Mouse (Mus musculus): ENCODE results near the gene Pla2g15. TPM values are rescaled to one million over a fixed set of nuclear protein-coding genes. Genes with fewer than 3 reads are reported as not detected.

Pla2g15 gene
- 18.1 and 18.7 TPM in 2 replicates for polyA plus RNA-seq (2015; fragmentation: Nextera tagmentation; extraction: Ambion mirVana)

GRCm38 (mm10) chr8:106149801-106150652, at the start of gene Pla2g15:
Pla2g15 (plus strand) TSS chr8:106150399.
- H3K27ac ChIP-seq = peak within 1 kb of the TSS; percentile 48; the same call in 1 of the 2 replicates
- 2% methylated on average over 38 of the region's 38 CpGs for WGBS
- H3K27me3 ChIP-seq = no peaks in the 10 kb centered on the region
- peak; percentile 92 for ATAC-seq (ENCODE audit: insufficient number of reproducible peaks, insufficient read depth, low FRiP score, low TSS enrichment, low read depth)
- peak within 1 kb of the TSS; percentile 77 for H3K4me2 ChIP-seq
- H3K4me3 ChIP-seq = peak within 1 kb of the TSS; percentile 79
- peaks cover 16% of the 10 kb centered on the region for H3K4me1 ChIP-seq
- H3K9ac ChIP-seq = peak within 1 kb of the TSS; percentile 81
- H3K9me3 ChIP-seq = no peaks in the 10 kb centered on the region
- peaks cover 10% of the 10 kb centered on the region for H3K36me3 ChIP-seq

GRCm38 (mm10) chr8:106102321-106102720, 47.9 kb upstream of the Pla2g15 start:
- Histone ChIP-seq H3K27ac (no peak overlapping the region), H3K4me2 (no peak overlapping the region), H3K9ac (no peak overlapping the region), H3K4me3 (no peak overlapping the region), H3K36me3 (peaks cover 46% of the 10 kb centered on the region), H3K4me1 (no peaks in the 10 kb centered on the region), H3K27me3 (no peaks in the 10 kb centered on the region), H3K9me3 (no peaks in the 10 kb centered on the region)
- no peak for ATAC-seq (ENCODE audit: insufficient number of reproducible peaks, insufficient read depth, low FRiP score, low TSS enrichment, low read depth)
- WGBS = 85% methylated on average over 4 of the region's 4 CpGs

GRCm38 (mm10) chr8:106103888-106104287, 46.3 kb upstream of the Pla2g15 start:
- WGBS = 95% methylated on average over 2 of the region's 2 CpGs
- no peak for ATAC-seq (ENCODE audit: insufficient number of reproducible peaks, insufficient read depth, low FRiP score, low TSS enrichment, low read depth)
- Histone ChIP-seq H3K27ac (no peak overlapping the region), H3K4me2 (no peak overlapping the region), H3K27me3 (no peaks in the 10 kb centered on the region), H3K9me3 (no peaks in the 10 kb centered on the region), H3K9ac (no peak overlapping the region), H3K4me1 (no peaks in the 10 kb centered on the region), H3K36me3 (peaks cover 56% of the 10 kb centered on the region), H3K4me3 (no peak overlapping the region)

DNA sequence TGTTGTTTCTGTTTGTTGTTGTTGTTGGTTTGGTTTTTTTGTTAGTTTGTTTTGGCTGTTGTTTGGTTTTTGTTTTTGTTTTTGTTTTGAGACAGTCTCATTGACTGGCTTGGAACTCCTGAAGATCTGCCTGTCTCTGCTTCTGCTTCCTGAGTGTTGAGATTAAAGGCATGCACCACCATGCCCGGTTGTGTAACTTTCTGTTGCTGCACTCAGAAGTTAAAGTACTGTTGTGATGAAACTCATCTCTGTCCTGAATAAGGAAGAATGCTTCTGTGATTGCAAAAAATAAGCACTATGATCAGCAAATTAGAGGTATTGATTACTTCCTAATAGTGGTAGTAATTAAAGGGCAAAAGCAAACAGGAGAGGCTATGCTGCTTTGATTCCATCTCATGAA, 44.0 kb upstream of the Pla2g15 start:
- Histone ChIP-seq H3K9ac (no peak overlapping the region), H3K9me3 (no peaks in the 10 kb centered on the region), H3K36me3 (peaks cover 63% of the 10 kb centered on the region), H3K4me2 (no peak overlapping the region), H3K27me3 (no peaks in the 10 kb centered on the region), H3K4me1 (no peaks in the 10 kb centered on the region), H3K27ac (no peak overlapping the region), H3K4me3 (no peak overlapping the region)
- 84% methylated on average over 1 of the region's 1 CpGs for WGBS
- no peak for ATAC-seq (ENCODE audit: insufficient number of reproducible peaks, insufficient read depth, low FRiP score, low TSS enrichment, low read depth)

- Histone ChIP-seq H3K27me3 (no peaks in the 10 kb centered on the region), H3K4me1 (no peaks in the 10 kb centered on the region), H3K9me3 (no peaks in the 10 kb centered on the region), H3K36me3 (peaks cover 62% of the 10 kb centered on the region), H3K27ac (no peak overlapping the region), H3K4me3 (no peak overlapping the region), H3K9ac (no peak overlapping the region), H3K4me2 (no peak overlapping the region)
- ATAC-seq (ENCODE audit: insufficient number of reproducible peaks, insufficient read depth, low FRiP score, low TSS enrichment, low read depth) = no peak
- WGBS = 97% methylated on average over 4 of the region's 4 CpGs
Measured at GRCm38 (mm10) chr8:106108080-106108479, 42.1 kb upstream of the Pla2g15 start.

- Histone ChIP-seq H3K4me2 (no peak overlapping the region), H3K27ac (no peak overlapping the region), H3K4me3 (no peak overlapping the region), H3K4me1 (no peaks in the 10 kb centered on the region), H3K9me3 (no peaks in the 10 kb centered on the region), H3K9ac (no peak overlapping the region; the same call in 1 of the 2 replicates), H3K27me3 (no peaks in the 10 kb centered on the region), H3K36me3 (peaks cover 57% of the 10 kb centered on the region)
- no peak for ATAC-seq (ENCODE audit: insufficient number of reproducible peaks, insufficient read depth, low FRiP score, low TSS enrichment, low read depth)
- WGBS = 92% methylated on average over 3 of the region's 3 CpGs
Measured at GRCm38 (mm10) chr8:106108729-106109128, 41.5 kb upstream of the Pla2g15 start.

- 90% methylated on average over 2 of the region's 2 CpGs for WGBS
- Histone ChIP-seq H3K4me2 (no peak overlapping the region), H3K27ac (no peak overlapping the region), H3K4me1 (no peaks in the 10 kb centered on the region), H3K27me3 (no peaks in the 10 kb centered on the region), H3K36me3 (peaks cover 60% of the 10 kb centered on the region), H3K9ac (no peak overlapping the region), H3K9me3 (no peaks in the 10 kb centered on the region), H3K4me3 (no peak overlapping the region)
- ATAC-seq (ENCODE audit: insufficient number of reproducible peaks, insufficient read depth, low FRiP score, low TSS enrichment, low read depth) = no peak
Measured at GRCm38 (mm10) chr8:106112041-106112440, 38.2 kb upstream of the Pla2g15 start.

- Histone ChIP-seq H3K36me3 (peaks cover 62% of the 10 kb centered on the region), H3K27me3 (no peaks in the 10 kb centered on the region), H3K4me3 (no peak overlapping the region), H3K4me2 (no peak overlapping the region), H3K27ac (no peak overlapping the region), H3K9me3 (no peaks in the 10 kb centered on the region), H3K4me1 (no peaks in the 10 kb centered on the region), H3K9ac (no peak overlapping the region)
- 90% methylated on average over 1 of the region's 1 CpGs for WGBS
- no peak for ATAC-seq (ENCODE audit: insufficient number of reproducible peaks, insufficient read depth, low FRiP score, low TSS enrichment, low read depth)
Measured at GRCm38 (mm10) chr8:106112514-106112913, 37.7 kb upstream of the Pla2g15 start.

- Histone ChIP-seq H3K9me3 (no peaks in the 10 kb centered on the region), H3K4me1 (no peaks in the 10 kb centered on the region), H3K36me3 (peaks cover 48% of the 10 kb centered on the region), H3K9ac (no peak overlapping the region), H3K4me2 (no peak overlapping the region), H3K27me3 (no peaks in the 10 kb centered on the region), H3K4me3 (no peak overlapping the region), H3K27ac (no peak overlapping the region)
- 96% methylated on average over 3 of the region's 3 CpGs for WGBS
- no peak for ATAC-seq (ENCODE audit: insufficient number of reproducible peaks, insufficient read depth, low FRiP score, low TSS enrichment, low read depth)
Measured at GRCm38 (mm10) chr8:106115897-106116296, 34.3 kb upstream of the Pla2g15 start.

DNA sequence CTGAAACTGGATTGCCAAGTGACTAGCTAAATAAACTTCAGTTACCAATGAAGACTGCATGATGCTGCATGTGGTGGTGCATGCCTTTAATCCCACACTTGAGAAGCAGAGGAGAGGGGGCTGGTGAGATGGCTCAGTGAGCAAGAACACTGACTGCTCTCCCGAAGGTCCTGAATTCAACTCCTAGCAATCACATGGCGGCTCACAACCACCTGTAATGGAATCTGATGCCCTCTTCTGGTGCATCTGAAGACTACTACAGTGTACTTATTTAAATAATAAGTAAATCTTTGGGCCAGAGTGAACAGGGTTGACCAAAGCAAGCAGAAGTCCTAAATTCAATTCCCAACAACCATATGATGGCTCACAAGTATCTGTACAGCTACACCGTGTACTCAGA, 26.8 kb upstream of the Pla2g15 start:
- H3K4me1 ChIP-seq = no peaks in the 10 kb centered on the region
- ATAC-seq (ENCODE audit: insufficient number of reproducible peaks, insufficient read depth, low FRiP score, low TSS enrichment, low read depth) = no peak
- no peaks in the 10 kb centered on the region for H3K27me3 ChIP-seq
- H3K4me2 ChIP-seq = no peak overlapping the region
- peaks cover 43% of the 10 kb centered on the region for H3K36me3 ChIP-seq
- H3K9ac ChIP-seq = no peak overlapping the region
- H3K9me3 ChIP-seq = no peaks in the 10 kb centered on the region
- H3K4me3 ChIP-seq = no peak overlapping the region
- H3K27ac ChIP-seq = no peak overlapping the region
- WGBS = 85% methylated on average over 3 of the region's 3 CpGs

- Histone ChIP-seq H3K9me3 (no peaks in the 10 kb centered on the region), H3K27me3 (no peaks in the 10 kb centered on the region), H3K4me2 (no peak overlapping the region), H3K4me3 (no peak overlapping the region), H3K27ac (no peak overlapping the region), H3K4me1 (no peaks in the 10 kb centered on the region), H3K36me3 (peaks cover 53% of the 10 kb centered on the region), H3K9ac (no peak overlapping the region)
- no peak for ATAC-seq (ENCODE audit: insufficient number of reproducible peaks, insufficient read depth, low FRiP score, low TSS enrichment, low read depth)
- 92% methylated on average over 1 of the region's 1 CpGs for WGBS
Measured at GRCm38 (mm10) chr8:106126055-106126454, 24.1 kb upstream of the Pla2g15 start.

GRCm38 (mm10) chr8:106127054-106127453, 23.1 kb upstream of the Pla2g15 start:
- Histone ChIP-seq H3K9me3 (no peaks in the 10 kb centered on the region), H3K4me1 (no peaks in the 10 kb centered on the region), H3K27ac (no peak overlapping the region), H3K9ac (no peak overlapping the region), H3K4me2 (no peak overlapping the region), H3K4me3 (no peak overlapping the region), H3K36me3 (peaks cover 59% of the 10 kb centered on the region), H3K27me3 (no peaks in the 10 kb centered on the region)
- ATAC-seq (ENCODE audit: insufficient number of reproducible peaks, insufficient read depth, low FRiP score, low TSS enrichment, low read depth) = no peak
- WGBS = 75% methylated on average over 3 of the region's 3 CpGs
